11 mouse cellular contexts compared by ENCODE assay signal in genomic region chr17:88107708-88108107, GRCm38 (mm10). TPM values are rescaled to one million over a fixed set of nuclear protein-coding genes. Genes with fewer than 3 reads are reported as not detected.
DNase-seq lines count a peak whose midpoint lies in the region; ATAC-seq and TF ChIP-seq lines count a peak whose summit lies in the region.
"Had no signal": no experiment of that assay in that cellular context is flagged by ENCODE, and none has a peak within 500 bp of the region (broad histone marks: within the 10 kb centered on the region; RNA-seq: fewer than 3 reads in every experiment).

No protein-coding gene starts in this region.

- H3K27ac ChIP-seq in forebrain, postnatal 0 days (ENCODE audit: low read depth, low read length), result no peak overlapping the region
- H3K27ac ChIP-seq in forebrain, embryonic 12.5 days, result no peak overlapping the region
- H3K27ac ChIP-seq in lung, embryonic 14.5 days (ENCODE audit: low read depth), result no peak overlapping the region
- no peak overlapping the region for H3K27ac ChIP-seq in limb, embryonic 13.5 days
- H3K27ac ChIP-seq: embryonic facial prominence, embryonic 12.5 days; forebrain, embryonic 15.5 days; hindbrain, embryonic 12.5 days had no signal

- no peaks in the 10 kb centered on the region for H3K27me3 ChIP-seq in forebrain, postnatal 0 days (ENCODE audit: insufficient read depth, low read length)
- H3K27me3 ChIP-seq in forebrain, embryonic 12.5 days, result no peaks in the 10 kb centered on the region
- no peaks in the 10 kb centered on the region for H3K27me3 ChIP-seq in lung, embryonic 14.5 days (ENCODE audit: insufficient read depth, low read length)
- H3K27me3 ChIP-seq in E14TG2a.4 (ENCODE audit: insufficient read depth, low read length), result no peaks in the 10 kb centered on the region
- no peaks in the 10 kb centered on the region for H3K27me3 ChIP-seq in limb, embryonic 13.5 days
- H3K27me3 ChIP-seq: embryonic facial prominence, embryonic 12.5 days; forebrain, embryonic 15.5 days; hindbrain, embryonic 12.5 days had no signal

- peak; percentile 20; the same call in 1 of the 2 replicates for TF ChIP-seq CTCF in forebrain, postnatal 0 days (IDR thresholded peaks at IDR 0.05; ENCODE audit: low read depth)
- TF ChIP-seq CTCF in lung, embryonic 14.5 days (IDR thresholded peaks at IDR 0.05; ENCODE audit: low read depth), result peak; percentile 40
- 0 out of 2 replicates have a peak, but pooled peaks have one; percentile 6 for TF ChIP-seq CTCF in E14TG2a.4 (conservative IDR thresholded peaks at IDR 0.05; ENCODE audit: low read length)

- no peak overlapping the region for H3K4me3 ChIP-seq in forebrain, postnatal 0 days (ENCODE audit: low read depth, low read length)
- no peak overlapping the region for H3K4me3 ChIP-seq in forebrain, embryonic 12.5 days (replicated peaks)
- no peak overlapping the region for H3K4me3 ChIP-seq in lung, embryonic 14.5 days (ENCODE audit: low read depth, low read length)
- no peak overlapping the region for H3K4me3 ChIP-seq in E14TG2a.4 (replicated peaks; ENCODE audit: low read length)
- H3K4me3 ChIP-seq in limb, embryonic 13.5 days, result no peak overlapping the region
- H3K4me3 ChIP-seq: embryonic facial prominence, embryonic 12.5 days; forebrain, embryonic 15.5 days; hindbrain, embryonic 12.5 days had no signal

- ATAC-seq in forebrain, postnatal 0 days, result no peak
- ATAC-seq in forebrain, embryonic 12.5 days (ENCODE audit: low FRiP score), result no peak
- ATAC-seq in lung, embryonic 14.5 days (ENCODE audit: insufficient read depth), result no peak
- ATAC-seq in limb, embryonic 13.5 days (ENCODE audit: low FRiP score, low read depth), result no peak
- ATAC-seq in cerebellum, adult (ENCODE audit: insufficient number of reproducible peaks, low FRiP score, low TSS enrichment), result no peak
- ATAC-seq: forebrain, embryonic 15.5 days had no signal

- H3K4me1 ChIP-seq in forebrain, postnatal 0 days (ENCODE audit: insufficient read depth), result no peaks in the 10 kb centered on the region
- no peaks in the 10 kb centered on the region for H3K4me1 ChIP-seq in forebrain, embryonic 12.5 days
- no peaks in the 10 kb centered on the region for H3K4me1 ChIP-seq in lung, embryonic 14.5 days (ENCODE audit: insufficient read depth)
- peaks cover 27% of the 10 kb centered on the region for H3K4me1 ChIP-seq in E14TG2a.4 (replicated peaks; ENCODE audit: low read depth, low read length)
- peaks cover 9% of the 10 kb centered on the region for H3K4me1 ChIP-seq in limb, embryonic 13.5 days
- H3K4me1 ChIP-seq: embryonic facial prominence, embryonic 12.5 days; forebrain, embryonic 15.5 days; hindbrain, embryonic 12.5 days had no signal

- no peak overlapping the region for H3K9ac ChIP-seq in forebrain, postnatal 0 days
- H3K9ac ChIP-seq in forebrain, embryonic 12.5 days, result no peak overlapping the region
- no peak overlapping the region for H3K9ac ChIP-seq in lung, embryonic 14.5 days
- 0 out of 2 replicates have a peak overlapping the region, but pooled peaks have one; percentile 8 for H3K9ac ChIP-seq in limb, embryonic 13.5 days
- H3K9ac ChIP-seq: embryonic facial prominence, embryonic 12.5 days; forebrain, embryonic 15.5 days; hindbrain, embryonic 12.5 days had no signal

- DNase-seq in forebrain, postnatal 0 days, result no peak
- DNase-seq in lung, embryonic 14.5 days, result peak; percentile 18
- no peak for DNase-seq in lung, postnatal 25 days (ENCODE audit: low spot score)
- no peak for DNase-seq in cerebellum, adult 9-10 months

- no peak overlapping the region for H3K4me2 ChIP-seq in forebrain, postnatal 0 days (ENCODE audit: low read depth)
- no peak overlapping the region for H3K4me2 ChIP-seq in forebrain, embryonic 12.5 days
- H3K4me2 ChIP-seq in lung, embryonic 14.5 days, result no peak overlapping the region
- H3K4me2 ChIP-seq in limb, embryonic 13.5 days (replicated peaks), result no peak overlapping the region
- H3K4me2 ChIP-seq: embryonic facial prominence, embryonic 12.5 days; forebrain, embryonic 15.5 days; hindbrain, embryonic 12.5 days had no signal

- 85% methylated on average over 4 of the region's 4 CpGs for WGBS in forebrain, postnatal 0 days
- WGBS in forebrain, embryonic 12.5 days, result 85% methylated on average over 4 of the region's 4 CpGs
- 83% methylated on average over 4 of the region's 4 CpGs for WGBS in lung, embryonic 14.5 days
- 84% methylated on average over 4 of the region's 4 CpGs for WGBS in limb, embryonic 13.5 days

- H3K9me3 ChIP-seq in forebrain, postnatal 0 days (ENCODE audit: low read length), result no peaks in the 10 kb centered on the region
- no peaks in the 10 kb centered on the region for H3K9me3 ChIP-seq in forebrain, embryonic 12.5 days
- H3K9me3 ChIP-seq in lung, embryonic 14.5 days (ENCODE audit: low read depth, low read length), result no peaks in the 10 kb centered on the region
- no peaks in the 10 kb centered on the region for H3K9me3 ChIP-seq in E14TG2a.4 (ENCODE audit: low read length)
- no peaks in the 10 kb centered on the region for H3K9me3 ChIP-seq in limb, embryonic 13.5 days
- H3K9me3 ChIP-seq: embryonic facial prominence, embryonic 12.5 days; forebrain, embryonic 15.5 days; hindbrain, embryonic 12.5 days had no signal

- H3K36me3 ChIP-seq in forebrain, postnatal 0 days (ENCODE audit: insufficient read depth), result no peaks in the 10 kb centered on the region
- no peaks in the 10 kb centered on the region for H3K36me3 ChIP-seq in forebrain, embryonic 12.5 days (replicated peaks)
- no peaks in the 10 kb centered on the region for H3K36me3 ChIP-seq in lung, embryonic 14.5 days (ENCODE audit: insufficient read depth)
- no peaks in the 10 kb centered on the region for H3K36me3 ChIP-seq in E14TG2a.4 (ENCODE audit: insufficient read depth, low read length)
- no peaks in the 10 kb centered on the region for H3K36me3 ChIP-seq in limb, embryonic 13.5 days
- H3K36me3 ChIP-seq: embryonic facial prominence, embryonic 12.5 days; forebrain, embryonic 15.5 days; hindbrain, embryonic 12.5 days had no signal

RNA-seq across cellular contexts. Expression of gene Fbxo11, which starts 42.6 kb away (rescaled TPM):
- 56.7 and 72.8 TPM in 2 replicates for total RNA-seq in forebrain, postnatal 0 days (2014; rRNA removed)
- 19.6 and 24.9 TPM in 2 replicates for polyA plus RNA-seq in forebrain, postnatal 0 days (2015; fragmentation: Nextera tagmentation; extraction: Ambion mirVana)
- polyA plus RNA-seq in forebrain, embryonic 12.5 days (2016; fragmentation: Nextera tagmentation; extraction: Ambion mirVana), result 32.2 and 39.5 TPM in 2 replicates
- polyA plus RNA-seq in lung, embryonic 14.5 days (2014; fragmentation: Nextera tagmentation; extraction: Ambion mirVana), result 25.9 and 27.1 TPM in 2 replicates
- polyA plus RNA-seq in limb, embryonic 13.5 days (2015; fragmentation: Nextera tagmentation; extraction: Ambion mirVana), result 20.3 and 21.1 TPM in 2 replicates
